Mouse (Mus musculus): ENCODE measurements around the gene Gm27021. TPM values are rescaled to one million over a fixed set of nuclear protein-coding genes. Genes with fewer than 3 reads are reported as not detected.
A peak's percentile ranks its signal among the peaks of the same experiment; 100 is the strongest.

The Gm27021 gene
- polyA plus RNA-seq, 1 experiment from 2014 or later, result 4.7 TPM

DNA sequence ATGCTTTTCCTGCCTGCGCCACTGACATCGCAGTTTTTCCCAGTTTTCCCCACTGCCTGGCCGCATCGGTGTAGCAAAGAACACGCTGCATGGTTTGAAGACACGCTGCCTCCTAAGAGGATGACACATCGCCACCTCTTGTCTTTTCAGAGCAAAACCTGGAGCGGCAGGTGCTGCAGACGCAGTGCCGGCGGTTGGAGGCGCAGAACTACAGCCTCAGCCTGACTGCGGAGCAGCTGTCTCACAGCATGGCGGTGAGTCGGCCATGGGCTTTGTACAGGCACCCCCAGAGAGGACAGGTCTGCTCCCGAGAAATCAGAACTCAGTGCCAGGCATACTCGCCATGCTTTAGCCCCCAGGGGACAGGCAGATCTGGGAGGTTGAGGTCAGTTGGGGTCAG is 90.1 kb downstream of the Gm27021 start:
- H3K27me3 ChIP-seq (ENCODE audit: control insufficient read depth, insufficient read depth, low read length), result no peaks in the 10 kb centered on the region
- H3K9ac ChIP-seq (ENCODE audit: low read length), result no peak overlapping the region
- 94% methylated on average over 17 of the region's 17 CpGs for WGBS
- H3K27ac ChIP-seq (replicated peaks), result no peak overlapping the region
- peaks cover 56% of the 10 kb centered on the region for H3K36me3 ChIP-seq (ENCODE audit: control insufficient read depth, insufficient read depth, low read length)
- DNase-seq (ENCODE audit: low spot score) (no peak), ATAC-seq (ENCODE audit: low FRiP score, low TSS enrichment) (no peak)
- TF ChIP-seq EP300 (optimal IDR thresholded peaks at IDR 0.05) (no peak), CTCF (IDR thresholded peaks at IDR 0.05; ENCODE audit: low read depth) (no peak)
- H3K4me1 ChIP-seq (replicated peaks; ENCODE audit: control insufficient read depth, insufficient read depth), result no peaks in the 10 kb centered on the region
- H3K9me3 ChIP-seq (ENCODE audit: control insufficient read depth, low read length), result no peaks in the 10 kb centered on the region
- no peak overlapping the region for H3K4me3 ChIP-seq (ENCODE audit: low read depth, low read length)
- no peak overlapping the region for H3K4me2 ChIP-seq (replicated peaks; ENCODE audit: low read depth)

DNA sequence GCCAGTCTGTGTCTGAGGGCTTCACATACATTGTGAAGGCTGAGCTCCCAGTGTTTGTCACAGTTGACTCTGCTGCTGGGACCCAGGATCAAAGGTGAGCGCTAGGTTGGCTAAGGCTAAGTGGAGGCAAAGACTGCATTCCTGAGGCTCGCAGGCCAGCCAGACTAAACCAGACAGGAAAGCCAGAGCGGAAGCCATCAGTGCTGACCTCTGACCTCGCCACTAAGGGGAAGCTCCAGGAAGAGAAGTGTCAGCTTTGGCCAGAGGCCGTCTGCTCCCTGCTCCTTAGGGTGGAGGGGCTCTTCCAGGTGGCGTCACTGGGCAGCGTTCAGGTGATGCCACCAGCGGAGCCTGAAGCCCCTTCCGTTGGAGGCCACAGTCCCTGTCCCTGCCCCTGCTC is 92.1 kb downstream of the Gm27021 start:
- Histone ChIP-seq H3K27me3 (ENCODE audit: control insufficient read depth, insufficient read depth, low read length) (no peaks in the 10 kb centered on the region), H3K9ac (ENCODE audit: low read length) (no peak overlapping the region), H3K9me3 (ENCODE audit: control insufficient read depth, low read length) (no peaks in the 10 kb centered on the region), H3K36me3 (ENCODE audit: control insufficient read depth, insufficient read depth, low read length) (peaks cover 65% of the 10 kb centered on the region), H3K4me3 (ENCODE audit: low read depth, low read length) (no peak overlapping the region), H3K4me2 (replicated peaks; ENCODE audit: low read depth) (no peak overlapping the region), H3K27ac (replicated peaks) (no peak overlapping the region), H3K4me1 (replicated peaks; ENCODE audit: control insufficient read depth, insufficient read depth) (no peaks in the 10 kb centered on the region)
- no peak for TF ChIP-seq CTCF (IDR thresholded peaks at IDR 0.05; ENCODE audit: low read depth)
- no peak for TF ChIP-seq EP300 (optimal IDR thresholded peaks at IDR 0.05)
- DNase-seq (ENCODE audit: low spot score) (no peak), ATAC-seq (ENCODE audit: low FRiP score, low TSS enrichment) (no peak)
- WGBS, result 72% methylated on average over 8 of the region's 9 CpGs

DNA sequence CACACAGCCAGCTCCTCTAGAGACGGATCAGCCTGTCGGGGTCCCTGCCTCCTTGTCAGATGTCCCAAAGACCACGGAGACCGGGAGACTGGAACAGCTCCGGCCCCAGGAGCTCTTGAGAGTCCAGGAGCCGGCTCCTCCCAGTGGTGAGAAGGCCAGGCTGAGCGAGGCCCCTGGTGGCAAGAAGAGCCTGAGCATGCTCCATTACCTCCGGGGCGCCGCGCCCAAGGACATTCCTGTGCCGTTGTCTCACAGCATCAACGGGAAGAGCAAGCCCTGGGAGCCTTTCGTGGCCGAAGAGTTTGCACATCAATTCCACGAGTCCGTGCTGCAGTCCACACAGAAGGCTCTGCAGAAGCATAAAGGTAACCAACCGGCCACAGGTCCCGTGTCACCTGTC is 92.9 kb downstream of the Gm27021 start:
- H3K4me2 ChIP-seq (replicated peaks; ENCODE audit: low read depth), result no peak overlapping the region
- no peak for DNase-seq (ENCODE audit: low spot score)
- 70% methylated on average over 19 of the region's 19 CpGs for WGBS
- TF ChIP-seq CTCF (IDR thresholded peaks at IDR 0.05; ENCODE audit: low read depth) (peak; percentile 19; the same call in 1 of the 2 replicates), EP300 (optimal IDR thresholded peaks at IDR 0.05) (no peak)
- no peaks in the 10 kb centered on the region for H3K27me3 ChIP-seq (ENCODE audit: control insufficient read depth, insufficient read depth, low read length)
- no peaks in the 10 kb centered on the region for H3K9me3 ChIP-seq (ENCODE audit: control insufficient read depth, low read length)
- no peaks in the 10 kb centered on the region for H3K4me1 ChIP-seq (replicated peaks; ENCODE audit: control insufficient read depth, insufficient read depth)
- H3K9ac ChIP-seq (ENCODE audit: low read length), result no peak overlapping the region
- ATAC-seq (ENCODE audit: low FRiP score, low TSS enrichment), result no peak
- no peak overlapping the region for H3K4me3 ChIP-seq (ENCODE audit: low read depth, low read length)
- H3K27ac ChIP-seq (replicated peaks), result no peak overlapping the region
- H3K36me3 ChIP-seq (ENCODE audit: control insufficient read depth, insufficient read depth, low read length), result peaks cover 65% of the 10 kb centered on the region

DNA sequence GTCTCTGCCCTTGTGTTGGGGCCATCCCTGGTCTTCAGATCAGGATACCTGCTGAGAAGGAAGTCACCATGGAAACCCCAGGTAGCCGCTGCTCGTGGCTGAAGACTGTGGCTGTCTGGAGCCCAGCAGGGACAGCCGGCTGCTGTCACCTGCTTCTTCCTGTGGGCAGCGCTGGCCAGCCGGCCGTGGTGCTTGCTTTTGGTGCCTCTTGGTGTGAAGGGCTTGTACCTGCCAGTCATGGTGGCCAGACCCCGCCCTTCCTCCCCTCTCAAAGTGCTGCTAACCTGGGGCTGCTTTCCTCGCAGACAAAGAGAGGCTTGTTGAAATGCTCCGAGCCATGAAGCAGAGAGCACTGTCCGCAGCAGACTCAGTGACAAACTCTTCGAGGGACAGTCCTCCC is 94.0 kb downstream of the Gm27021 start:
- ATAC-seq (ENCODE audit: low FRiP score, low TSS enrichment), result no peak
- no peak for DNase-seq (ENCODE audit: low spot score)
- TF ChIP-seq CTCF (IDR thresholded peaks at IDR 0.05; ENCODE audit: low read depth) (no peak), EP300 (optimal IDR thresholded peaks at IDR 0.05) (no peak)
- 82% methylated on average over 11 of the region's 11 CpGs for WGBS
- Histone ChIP-seq H3K9ac (ENCODE audit: low read length) (no peak overlapping the region), H3K27ac (replicated peaks) (no peak overlapping the region), H3K4me2 (replicated peaks; ENCODE audit: low read depth) (no peak overlapping the region), H3K27me3 (ENCODE audit: control insufficient read depth, insufficient read depth, low read length) (no peaks in the 10 kb centered on the region), H3K4me3 (ENCODE audit: low read depth, low read length) (no peak overlapping the region), H3K4me1 (replicated peaks; ENCODE audit: control insufficient read depth, insufficient read depth) (no peaks in the 10 kb centered on the region), H3K36me3 (ENCODE audit: control insufficient read depth, insufficient read depth, low read length) (peaks cover 62% of the 10 kb centered on the region), H3K9me3 (ENCODE audit: control insufficient read depth, low read length) (no peaks in the 10 kb centered on the region)

DNA sequence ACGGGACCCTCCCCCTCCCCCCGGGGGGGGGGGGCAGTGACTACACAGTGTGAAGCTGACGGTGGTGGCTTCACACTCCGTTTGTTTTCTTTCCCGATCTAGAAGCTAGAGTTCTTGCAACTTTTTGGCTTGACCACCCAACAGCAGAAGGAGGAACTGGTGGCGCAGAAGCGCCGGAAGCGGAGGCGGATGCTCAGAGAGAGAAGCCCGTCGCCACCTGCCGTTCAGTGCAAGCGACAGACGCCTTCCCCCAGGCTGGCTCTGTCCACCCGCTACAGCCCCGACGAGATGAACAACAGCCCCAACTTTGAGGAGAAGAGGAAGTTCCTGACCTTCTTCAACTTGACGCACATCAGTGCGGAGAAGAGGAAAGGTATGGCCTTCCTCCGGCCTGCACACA is 95.3 kb downstream of the Gm27021 start:
- ATAC-seq (ENCODE audit: low FRiP score, low TSS enrichment) (no peak), DNase-seq (ENCODE audit: low spot score) (no peak)
- Histone ChIP-seq H3K9ac (ENCODE audit: low read length) (no peak overlapping the region), H3K9me3 (ENCODE audit: control insufficient read depth, low read length) (no peaks in the 10 kb centered on the region), H3K27me3 (ENCODE audit: control insufficient read depth, insufficient read depth, low read length) (no peaks in the 10 kb centered on the region), H3K27ac (replicated peaks) (no peak overlapping the region), H3K36me3 (ENCODE audit: control insufficient read depth, insufficient read depth, low read length) (peaks cover 60% of the 10 kb centered on the region), H3K4me3 (ENCODE audit: low read depth, low read length) (no peak overlapping the region), H3K4me1 (replicated peaks; ENCODE audit: control insufficient read depth, insufficient read depth) (no peaks in the 10 kb centered on the region), H3K4me2 (replicated peaks; ENCODE audit: low read depth) (no peak overlapping the region)
- no peak for TF ChIP-seq CTCF (IDR thresholded peaks at IDR 0.05; ENCODE audit: low read depth)
- no peak for TF ChIP-seq EP300 (optimal IDR thresholded peaks at IDR 0.05)
- WGBS, result 83% methylated on average over 21 of the region's 21 CpGs

DNA sequence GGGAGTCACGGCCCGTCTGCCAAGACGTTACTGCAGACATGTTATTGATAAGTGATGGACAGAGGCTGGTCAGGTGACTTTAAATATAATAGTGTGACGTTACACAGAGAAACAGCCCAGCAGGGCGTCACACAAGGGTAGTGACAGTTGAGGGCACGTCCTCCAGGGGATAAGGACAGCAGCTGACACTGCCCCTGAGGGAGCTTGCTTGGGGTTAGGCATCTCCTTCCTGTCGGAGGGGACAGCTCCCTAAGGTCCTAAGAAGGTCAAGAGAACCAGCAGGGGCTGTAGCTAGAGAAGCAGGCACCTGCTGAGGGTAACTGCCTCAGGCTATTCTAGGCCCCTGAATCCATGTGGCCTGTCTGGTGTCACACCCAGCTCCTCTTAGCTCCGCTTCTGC is 96.3 kb downstream of the Gm27021 start:
- Histone ChIP-seq H3K9ac (ENCODE audit: low read length) (no peak overlapping the region), H3K27me3 (ENCODE audit: control insufficient read depth, insufficient read depth, low read length) (no peaks in the 10 kb centered on the region), H3K27ac (replicated peaks) (no peak overlapping the region), H3K4me1 (replicated peaks; ENCODE audit: control insufficient read depth, insufficient read depth) (no peaks in the 10 kb centered on the region), H3K4me3 (ENCODE audit: low read depth, low read length) (no peak overlapping the region), H3K36me3 (ENCODE audit: control insufficient read depth, insufficient read depth, low read length) (peaks cover 60% of the 10 kb centered on the region), H3K9me3 (ENCODE audit: control insufficient read depth, low read length) (no peaks in the 10 kb centered on the region), H3K4me2 (replicated peaks; ENCODE audit: low read depth) (no peak overlapping the region)
- 88% methylated on average over 8 of the region's 8 CpGs for WGBS
- no peak for ATAC-seq (ENCODE audit: low FRiP score, low TSS enrichment)
- no peak for DNase-seq (ENCODE audit: low spot score)
- TF ChIP-seq CTCF (IDR thresholded peaks at IDR 0.05; ENCODE audit: low read depth), result no peak
- no peak for TF ChIP-seq EP300 (optimal IDR thresholded peaks at IDR 0.05)

Data from stomach, postnatal 0 days (tissue).